Mouse (Mus musculus): ENCODE data around the gene Gtdc1.

Gtdc1 gene

DNA sequence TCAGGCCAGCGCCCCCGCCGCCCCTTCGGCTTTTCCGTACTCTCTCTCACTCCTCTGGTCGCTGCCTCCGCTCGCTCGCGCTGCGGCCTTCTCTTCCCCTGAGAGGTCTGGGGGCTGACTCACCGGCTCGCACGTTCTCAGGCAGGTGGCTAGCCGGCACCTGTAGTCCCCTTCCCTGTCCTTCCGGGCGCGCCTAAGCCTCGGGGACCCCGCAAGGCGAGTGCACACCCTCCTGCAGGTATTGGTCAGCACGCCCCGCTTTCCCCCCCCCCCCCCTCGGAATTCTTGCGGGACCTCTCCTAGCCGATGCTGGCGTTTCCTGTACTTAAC is at the start of gene Gtdc1:
Gene Gtdc1 (minus strand): TSS at position 176 of the 330 bp plus-strand sequence.
- DNase-seq (ENCODE audit: low read depth, low spot score) = no peak

DNA sequence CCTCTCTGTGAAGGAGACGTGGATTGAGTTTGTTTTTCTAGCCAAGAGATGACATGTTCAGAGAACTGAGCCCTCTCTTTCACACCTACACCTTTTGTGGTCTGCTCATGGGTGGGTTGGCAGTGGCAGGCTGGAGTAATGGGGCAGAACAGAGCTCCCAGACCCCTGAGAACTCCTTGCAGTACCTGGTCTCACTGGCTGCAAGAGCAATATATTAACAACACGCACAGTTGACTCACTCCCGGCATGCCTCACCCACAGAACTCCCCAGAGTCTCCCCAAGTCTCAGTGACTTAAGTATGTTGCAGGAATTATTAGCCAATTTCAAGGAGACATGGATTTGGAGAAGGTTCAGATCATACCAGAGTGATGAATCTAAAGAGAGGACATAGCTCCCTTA is 49.6 kb upstream of the Gtdc1 start:
- DNase-seq (ENCODE audit: low read depth, low spot score) = no peak

GRCm38 (mm10) chr2:44976484-44976883 is 49.0 kb upstream of the Gtdc1 start:
- DNase-seq (ENCODE audit: low read depth, low spot score) = peak; percentile 35

- DNase-seq (ENCODE audit: low read depth, low spot score) = no peak
Measured at GRCm38 (mm10) chr2:44973828-44974227, 46.4 kb upstream of the Gtdc1 start.

- no peak for DNase-seq (ENCODE audit: low read depth, low spot score)
Measured at GRCm38 (mm10) chr2:44970087-44970646, 42.7 kb upstream of the Gtdc1 start.

- DNase-seq (ENCODE audit: low read depth, low spot score) = no peak
Measured at GRCm38 (mm10) chr2:44969640-44970039, 42.2 kb upstream of the Gtdc1 start.

GRCm38 (mm10) chr2:44969226-44969625 is 41.8 kb upstream of the Gtdc1 start:
- DNase-seq (ENCODE audit: low read depth, low spot score) = peak; percentile 30

DNA sequence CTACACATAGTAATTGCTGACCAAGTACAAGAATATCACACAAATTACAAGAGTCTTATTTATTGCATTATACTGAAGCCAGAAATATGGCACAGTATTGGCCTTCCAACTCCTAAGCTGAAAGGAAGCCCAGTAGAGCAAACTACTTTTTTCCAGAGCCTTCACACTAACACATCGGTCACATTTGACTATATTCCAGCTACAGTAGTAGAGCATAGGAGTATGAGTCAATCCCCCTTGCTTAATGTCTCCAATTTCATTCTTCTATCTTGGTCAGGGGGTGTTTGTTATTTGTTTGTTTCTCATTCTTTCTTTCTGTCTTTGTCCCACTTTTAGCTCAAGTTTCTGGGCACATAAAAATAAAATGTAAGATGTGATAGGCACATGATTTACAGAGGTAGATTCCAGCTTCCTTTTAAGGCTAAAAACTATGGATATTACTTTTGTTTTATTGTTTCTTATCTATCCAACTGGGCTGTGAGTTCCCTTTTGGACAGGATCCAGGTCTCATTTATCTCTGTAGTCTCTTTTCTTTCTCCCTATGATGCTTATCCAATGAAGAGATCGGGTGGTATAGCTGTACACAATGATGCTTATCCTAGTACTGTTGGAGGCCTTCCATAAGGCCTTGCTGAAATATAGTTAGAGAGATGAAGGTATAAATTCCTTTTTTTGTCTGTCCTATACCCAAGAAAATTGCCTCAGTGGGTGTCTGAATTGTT is 38.5 kb upstream of the Gtdc1 start:
- no peak for DNase-seq (ENCODE audit: low read depth, low spot score)

DNA sequence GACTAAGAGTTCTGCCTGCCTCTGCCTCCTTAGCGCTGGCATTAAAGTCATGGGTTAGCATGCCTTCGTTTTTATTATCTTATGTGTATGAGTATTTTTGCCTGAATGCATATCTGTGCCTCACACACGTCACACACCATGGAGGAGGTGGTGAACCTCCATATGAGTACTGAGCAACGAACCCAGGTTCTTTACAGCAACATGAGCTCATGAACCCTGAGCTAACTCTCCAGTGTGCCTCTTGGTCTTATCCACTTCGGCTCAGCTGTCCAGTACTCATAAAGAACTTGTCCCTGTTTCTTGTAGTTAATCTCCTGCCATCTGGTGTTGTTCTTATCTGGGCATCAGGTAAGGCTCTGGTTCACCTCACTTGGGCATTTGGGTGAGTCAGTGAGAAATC is 35.2 kb upstream of the Gtdc1 start:
- DNase-seq (ENCODE audit: low read depth, low spot score) = no peak

- DNase-seq (ENCODE audit: low read depth, low spot score) = no peak
Measured at GRCm38 (mm10) chr2:44961192-44961591, 33.7 kb upstream of the Gtdc1 start.

DNA sequence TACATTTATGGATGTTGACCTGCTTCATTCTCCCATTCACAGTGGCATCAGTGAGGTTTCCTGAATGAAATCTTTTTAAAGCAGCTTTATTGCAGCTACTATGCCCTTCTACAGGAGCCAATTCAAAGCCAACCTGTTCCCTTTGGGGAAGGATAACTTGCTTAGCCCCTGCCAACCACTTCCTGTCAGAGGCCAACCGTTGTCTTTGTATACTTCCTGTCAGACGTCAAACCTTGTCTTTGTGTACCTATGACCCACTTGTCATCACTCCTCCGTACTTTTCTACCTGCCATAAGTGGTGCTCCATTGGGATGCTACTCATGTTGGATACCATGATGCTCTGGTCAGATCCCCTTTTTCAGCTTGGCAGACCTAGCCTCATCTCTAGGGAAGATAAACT is 33.1 kb upstream of the Gtdc1 start:
- DNase-seq (ENCODE audit: low read depth, low spot score) = no peak

GRCm38 (mm10) chr2:44957329-44957797 is 29.9 kb upstream of the Gtdc1 start:
- DNase-seq (ENCODE audit: low read depth, low spot score) = no peak

GRCm38 (mm10) chr2:44956232-44956631 is 28.8 kb upstream of the Gtdc1 start:
- no peak for DNase-seq (ENCODE audit: low read depth, low spot score)

DNA sequence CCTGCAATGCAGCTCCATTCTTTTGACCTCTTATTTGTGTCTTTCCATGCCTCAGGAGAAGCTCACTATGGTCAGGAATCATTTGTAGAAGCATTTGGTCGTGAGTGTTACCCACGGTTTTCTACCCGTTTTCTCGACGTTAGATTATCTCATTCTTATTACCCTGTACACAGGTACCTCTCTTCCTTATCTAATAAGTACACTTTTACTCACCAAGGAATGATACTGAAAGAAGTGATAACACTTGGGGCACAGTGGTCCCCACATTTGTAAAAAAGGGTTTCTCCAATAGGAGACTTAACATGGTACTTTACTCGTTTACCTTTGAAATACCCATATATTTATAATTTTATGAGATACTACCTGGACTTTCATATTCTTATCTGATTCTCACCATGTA is 28.0 kb upstream of the Gtdc1 start:
- no peak for DNase-seq (ENCODE audit: low read depth, low spot score)

DNA sequence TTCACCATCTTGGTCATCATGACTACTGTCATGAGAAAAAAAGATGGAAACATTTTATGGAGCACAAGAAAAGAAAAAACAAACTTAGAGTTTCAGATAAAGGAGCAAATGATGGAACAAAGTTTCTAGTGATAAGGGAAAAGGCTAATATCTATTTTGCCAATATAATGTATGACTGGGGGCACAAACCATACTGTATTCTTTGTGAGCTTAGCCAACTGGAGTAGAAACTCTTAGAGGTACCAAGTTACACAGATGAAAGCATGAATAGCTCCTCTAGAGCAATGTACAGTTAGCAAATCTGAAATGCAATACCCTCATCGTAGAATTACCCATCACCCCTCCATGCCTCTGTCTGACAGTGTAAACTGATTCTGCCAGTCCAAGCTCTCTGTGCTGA is 26.7 kb upstream of the Gtdc1 start:
- DNase-seq (ENCODE audit: low read depth, low spot score) = no peak

DNA sequence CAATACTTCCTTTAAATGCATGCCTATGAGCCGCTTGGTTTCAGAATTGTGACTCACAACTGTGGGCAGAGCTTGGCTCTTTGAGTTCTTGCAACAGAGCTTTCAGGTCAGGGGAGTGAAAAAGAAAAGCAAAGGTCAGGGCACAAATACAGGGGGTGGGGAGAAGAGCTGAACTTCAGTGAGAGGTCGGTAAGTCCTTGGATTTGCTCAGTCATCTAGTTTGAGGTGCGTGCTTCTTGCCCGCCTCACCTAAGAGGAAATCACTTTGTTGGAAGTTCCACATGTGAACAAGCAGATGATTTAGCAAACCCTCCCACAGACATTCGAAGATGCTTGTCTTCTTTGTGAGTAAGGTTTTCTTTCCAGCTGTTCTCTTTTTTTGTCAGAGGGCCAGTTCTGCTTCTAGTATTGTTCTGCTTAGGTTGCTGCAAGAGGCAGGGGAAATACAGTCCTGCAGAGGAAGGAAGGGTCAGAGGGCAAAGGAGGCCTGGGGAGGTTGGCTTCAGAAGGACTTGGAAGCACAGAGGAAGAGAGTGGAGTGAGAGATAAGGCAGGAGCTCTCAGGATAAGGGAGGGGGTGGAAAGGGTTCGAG is 25.5 kb upstream of the Gtdc1 start:
- no peak for DNase-seq (ENCODE audit: low read depth, low spot score)

GRCm38 (mm10) chr2:44951651-44952213 is 24.3 kb upstream of the Gtdc1 start:
- no peak for DNase-seq (ENCODE audit: low read depth, low spot score)

- DNase-seq (ENCODE audit: low read depth, low spot score) = no peak
Measured at GRCm38 (mm10) chr2:44944689-44945088, 17.2 kb upstream of the Gtdc1 start.

GRCm38 (mm10) chr2:44930951-44931350 is 3.5 kb upstream of the Gtdc1 start:
- DNase-seq (ENCODE audit: low read depth, low spot score) = no peak

DNA sequence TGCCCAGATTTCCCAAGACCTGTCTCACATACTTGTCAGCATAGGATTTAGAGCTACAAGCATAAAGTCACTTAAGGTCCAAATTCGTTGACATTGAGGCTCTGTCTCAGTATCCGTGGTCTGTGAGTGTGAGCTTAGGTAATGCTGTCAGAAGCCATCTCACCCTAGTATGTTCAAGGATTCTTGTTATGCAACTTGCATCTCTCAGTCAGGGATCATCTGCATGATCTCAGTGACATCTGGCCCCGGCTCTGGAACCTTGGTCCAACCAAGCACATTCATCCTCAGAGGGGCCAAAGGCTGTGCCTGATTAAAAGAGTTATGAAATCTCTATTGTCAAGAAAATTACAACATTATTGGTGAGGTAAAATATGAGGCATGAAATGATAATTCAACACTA is 1.2 kb upstream of the Gtdc1 start:
- no peak for DNase-seq (ENCODE audit: low read depth, low spot score)

DNA sequence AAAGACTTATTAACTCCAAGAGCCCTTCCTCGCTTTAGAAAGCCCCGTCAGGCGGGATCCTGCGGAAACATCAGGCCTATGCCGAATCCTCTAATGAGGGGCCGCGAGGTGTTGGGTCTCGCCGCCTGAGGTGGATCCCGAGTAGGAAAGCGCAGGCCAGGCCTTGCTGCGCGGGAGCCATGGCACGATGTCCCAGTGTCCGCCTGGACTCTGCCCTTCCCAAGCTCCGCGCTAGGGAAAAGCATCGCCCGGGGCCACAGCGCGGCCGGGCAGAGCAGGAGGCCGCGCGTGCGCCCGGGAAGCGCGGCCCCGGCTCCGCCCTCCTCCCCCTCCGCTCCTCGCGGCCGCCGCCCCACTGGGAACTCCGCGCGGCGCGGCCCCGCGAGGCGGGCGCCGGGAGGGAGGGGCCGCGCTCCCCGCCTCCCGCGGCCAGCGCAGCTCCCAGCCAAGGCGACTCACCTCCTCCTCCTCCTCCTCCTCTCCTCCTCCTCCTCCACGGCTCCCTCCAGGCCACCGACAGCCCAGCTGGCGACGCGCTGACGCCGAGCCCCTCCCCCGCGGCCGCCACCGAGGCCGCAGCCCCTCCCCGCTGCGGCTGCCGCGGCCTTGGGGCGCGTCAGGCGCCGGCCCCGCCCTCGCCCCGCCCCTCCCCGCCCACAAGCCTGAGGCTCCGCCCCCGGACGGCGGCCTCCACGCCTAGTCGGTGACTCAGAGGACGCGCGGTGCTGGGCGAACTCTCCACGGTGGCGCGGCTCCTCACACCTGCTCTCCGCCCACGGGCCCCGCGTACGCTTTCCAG is 575 bp downstream of the Gtdc1 start:
- peak; percentile 95 for DNase-seq (ENCODE audit: low read depth, low spot score)

DNA sequence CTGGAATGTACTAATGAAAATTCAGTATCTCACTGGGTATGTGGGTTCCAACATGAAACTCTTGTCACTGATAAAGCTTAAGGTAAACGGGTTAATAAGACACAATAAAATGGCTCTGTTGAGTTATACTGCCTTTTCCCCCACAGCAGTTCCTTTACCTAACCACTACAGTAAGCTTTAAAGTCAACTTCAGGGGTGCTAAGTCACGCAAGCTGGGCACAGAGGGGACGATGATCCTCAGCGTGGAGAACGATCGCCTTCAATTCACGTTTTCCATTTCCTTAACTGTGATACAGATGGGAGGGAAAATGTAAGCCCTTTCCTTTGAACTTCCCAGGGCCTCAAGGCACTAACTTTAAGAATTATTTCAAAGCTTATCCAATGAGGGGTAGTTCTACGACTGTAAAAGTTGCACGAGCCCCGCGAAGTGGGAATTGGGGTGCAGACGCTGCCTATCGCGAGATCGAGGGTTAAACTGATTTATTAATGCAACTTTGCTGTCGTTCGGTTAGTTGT is 1.2 kb downstream of the Gtdc1 start:
- DNase-seq (ENCODE audit: low read depth, low spot score) = no peak

All from mesoderm, embryonic 11.5 days (tissue).